Mouse (Mus musculus): ENCODE data around the gene Il24.

Il24 gene

GRCm38 (mm10) chr1:130854819-130855218 is 32.4 kb downstream of the Il24 start:
- DNase-seq (ENCODE audit: low read depth, low spot score), result no peak

GRCm38 (mm10) chr1:130850405-130850804 is 36.8 kb downstream of the Il24 start:
- DNase-seq (ENCODE audit: low read depth, low spot score), result no peak

GRCm38 (mm10) chr1:130849530-130850214 is 37.6 kb downstream of the Il24 start:
- DNase-seq (ENCODE audit: low read depth, low spot score), result no peak

GRCm38 (mm10) chr1:130844516-130844915 is 42.7 kb downstream of the Il24 start:
- DNase-seq (ENCODE audit: low read depth, low spot score), result no peak

GRCm38 (mm10) chr1:130841621-130842020 is 45.6 kb downstream of the Il24 start:
- no peak for DNase-seq (ENCODE audit: low read depth, low spot score)

- no peak for DNase-seq (ENCODE audit: low read depth, low spot score)
Measured at GRCm38 (mm10) chr1:130840599-130841379, 46.5 kb downstream of the Il24 start.

- no peak for DNase-seq (ENCODE audit: low read depth, low spot score)
Measured at GRCm38 (mm10) chr1:130838288-130838687, 49.0 kb downstream of the Il24 start.

GRCm38 (mm10) chr1:130835161-130835936 is 51.9 kb downstream of the Il24 start:
- DNase-seq (ENCODE audit: low read depth, low spot score), result no peak

- no peak for DNase-seq (ENCODE audit: low read depth, low spot score)
Measured at GRCm38 (mm10) chr1:130832230-130833149, 54.8 kb downstream of the Il24 start.

Data from c-Kit-negative CD71-positive TER-119-positive erythroid progenitor cells, embryonic 14.5 days (primary cell).